Mouse (Mus musculus) layer of hippocampus, postnatal 36 days (tissue): ENCODE data around the gene Pla2g3. TPM values are rescaled to one million over a fixed set of nuclear protein-coding genes. Genes with fewer than 3 reads are reported as not detected.
A peak's percentile ranks its signal among the peaks of the same experiment; 100 is the strongest.

Experiments
- DNase-seq, 2 experiments: peaks; one replicate each; pipeline ENCODE4 v3.0.0; 2022
- total RNA-seq, 2 experiments: library from RNA; stranded (reverse); gene quantifications; 2 replicates each; pipeline ENCODE4 v1.2.3; 2021

Gene Pla2g3
- total RNA-seq, 2 experiments from 2014 or later = 1.4 to 2.5 TPM

DNA sequence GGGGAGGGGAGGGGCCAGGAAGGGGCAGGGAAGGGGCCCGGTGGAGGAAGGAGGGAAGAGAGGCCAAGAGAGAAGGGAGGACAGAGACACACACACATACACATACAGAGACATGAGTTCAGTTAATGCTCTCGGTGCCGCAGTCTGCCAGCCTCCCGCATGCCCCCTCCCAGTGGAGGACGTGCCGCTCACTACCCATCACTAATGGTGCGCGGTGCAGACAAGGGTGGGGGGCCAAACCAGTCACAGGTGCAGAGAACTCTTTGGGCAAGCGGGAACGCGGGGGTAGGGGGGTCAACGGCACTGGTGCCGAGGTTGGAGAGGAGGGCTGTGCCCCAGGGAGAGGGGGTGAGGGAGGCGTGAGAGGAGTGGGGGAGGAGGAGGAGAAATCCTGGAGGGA lies 32.8 kb downstream of the Pla2g3 start:
- DNase-seq = no peak

DNA sequence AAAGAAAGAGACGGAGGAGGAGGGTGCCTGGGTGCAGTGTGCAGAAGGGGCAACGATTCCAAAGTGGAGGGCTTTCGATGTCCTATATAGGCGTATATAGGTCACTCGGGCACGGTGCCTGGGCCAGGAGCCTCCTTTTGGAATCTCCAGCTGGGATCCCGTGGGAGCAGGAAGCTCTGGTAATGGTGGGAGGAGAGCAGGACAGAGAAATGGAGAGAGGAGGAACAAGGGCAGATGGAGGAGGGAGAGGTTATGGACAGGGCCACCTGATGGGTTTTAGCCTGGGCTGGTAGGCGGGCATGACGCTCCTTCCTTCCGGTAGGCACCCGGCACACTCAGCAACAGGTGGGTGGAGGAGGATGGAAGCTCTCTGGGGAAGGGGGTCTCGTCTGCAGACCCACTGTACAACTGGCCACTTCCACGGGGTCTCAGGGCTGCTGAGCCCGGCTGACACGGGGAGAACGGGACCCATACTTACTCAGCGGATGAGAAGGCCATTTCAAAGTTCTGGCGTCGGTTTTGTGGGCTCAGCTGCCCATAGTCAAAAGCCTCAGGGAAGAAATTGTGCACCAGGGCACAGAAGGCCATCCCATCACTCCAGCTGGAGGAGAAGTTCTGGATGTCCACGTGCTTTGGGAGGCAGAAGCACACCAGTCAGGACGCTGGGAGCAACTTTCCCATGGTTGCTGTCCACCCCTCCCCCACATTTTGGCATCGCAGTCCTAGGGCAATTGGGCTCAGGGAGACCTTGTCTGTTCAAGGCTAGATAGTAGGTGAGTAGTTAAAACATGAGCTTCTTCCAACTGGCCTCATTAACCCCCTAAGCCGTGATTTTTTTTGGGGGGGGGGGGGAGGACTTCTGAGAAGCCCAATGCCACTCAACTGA lies 33.5 kb downstream of the Pla2g3 start:
- no peak for DNase-seq

DNA sequence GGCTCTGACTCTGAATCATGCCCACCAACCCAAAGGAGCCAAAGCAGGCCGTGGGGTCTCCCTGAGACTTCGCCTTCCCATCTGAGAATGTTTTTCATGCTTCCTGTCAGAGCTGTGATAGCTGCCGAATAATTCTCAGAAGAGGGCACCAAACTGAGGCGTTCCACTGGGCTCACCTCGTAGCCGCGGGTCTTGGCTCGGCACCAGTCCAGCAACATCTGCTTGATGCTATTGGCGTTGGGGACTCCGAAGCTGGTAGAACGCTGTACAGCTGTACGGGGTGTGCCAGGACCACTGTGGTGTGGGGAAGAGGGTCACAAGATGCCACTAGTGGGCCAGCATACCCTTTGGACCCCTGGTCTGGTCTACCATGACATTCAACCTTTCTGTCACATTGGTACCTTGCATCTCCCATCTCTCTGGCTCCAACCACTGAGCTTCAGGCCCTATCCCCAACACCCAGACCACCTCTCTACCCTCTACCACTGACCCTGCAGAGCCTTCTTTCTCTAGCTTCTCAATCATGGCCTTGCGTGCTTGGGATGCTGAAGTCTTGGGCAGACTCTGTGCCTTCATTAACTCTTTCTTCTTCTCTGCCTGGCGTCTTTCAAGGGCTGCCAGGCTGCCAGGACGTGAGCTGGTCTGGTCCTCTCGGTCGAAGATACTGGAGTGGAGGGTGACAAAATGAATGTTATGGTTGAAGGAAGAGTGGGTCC lies 34.4 kb downstream of the Pla2g3 start:
- no peak for DNase-seq

DNA sequence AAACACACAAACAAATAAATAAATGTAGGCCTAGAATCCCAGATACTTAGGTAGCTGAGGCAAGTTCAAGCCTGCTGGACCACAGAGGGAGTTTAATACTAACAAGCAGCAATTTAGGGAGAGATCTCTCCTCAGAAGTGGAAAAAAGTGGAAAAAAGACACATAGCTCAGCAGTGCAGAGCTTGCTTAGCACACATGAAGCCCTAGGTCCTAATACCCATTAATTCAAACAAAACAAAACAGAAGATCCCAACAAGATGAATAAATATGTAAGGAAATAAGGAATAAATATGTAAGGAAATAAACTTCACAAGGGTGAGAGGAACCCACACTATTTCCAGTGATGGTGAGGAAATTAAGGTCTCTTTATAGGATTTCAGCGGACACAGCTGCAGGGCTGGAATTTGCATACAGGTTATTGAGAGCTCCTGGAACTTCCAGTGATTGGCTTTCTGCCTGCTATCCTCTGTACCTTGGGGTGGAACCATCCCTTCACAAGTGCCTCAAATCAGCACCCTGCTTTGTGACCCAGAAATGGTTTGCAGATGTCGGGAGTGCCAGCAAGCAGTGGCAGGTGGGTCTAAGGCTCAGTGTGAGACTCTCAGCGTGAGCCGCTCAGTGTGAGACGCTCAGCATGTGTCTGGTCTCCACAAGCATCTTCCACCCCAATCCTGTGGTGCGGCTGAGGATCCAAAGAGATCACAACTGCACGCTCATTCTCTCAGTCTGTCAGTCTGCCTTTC lies 35.9 kb downstream of the Pla2g3 start:
- no peak for DNase-seq

DNA sequence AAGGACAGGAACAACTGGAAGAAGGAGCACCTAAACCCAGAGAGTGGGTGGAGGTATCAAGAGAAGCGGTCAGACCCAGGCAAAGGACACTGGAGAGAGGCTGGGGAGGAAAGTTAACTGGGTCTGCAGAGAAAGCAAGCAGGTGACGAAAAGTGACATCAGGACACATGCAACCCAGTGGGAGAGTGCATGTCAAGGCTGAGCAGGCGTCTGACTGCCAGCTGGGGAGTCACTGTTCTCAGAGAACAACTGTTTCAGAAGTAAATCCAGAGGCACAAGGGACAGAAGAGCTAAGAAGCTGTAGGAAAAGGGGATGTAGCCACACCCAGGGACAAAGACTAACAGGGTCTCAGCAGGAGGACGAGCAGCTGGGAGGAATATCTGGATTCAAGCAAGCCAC lies 37.5 kb downstream of the Pla2g3 start:
- DNase-seq = no peak

DNA sequence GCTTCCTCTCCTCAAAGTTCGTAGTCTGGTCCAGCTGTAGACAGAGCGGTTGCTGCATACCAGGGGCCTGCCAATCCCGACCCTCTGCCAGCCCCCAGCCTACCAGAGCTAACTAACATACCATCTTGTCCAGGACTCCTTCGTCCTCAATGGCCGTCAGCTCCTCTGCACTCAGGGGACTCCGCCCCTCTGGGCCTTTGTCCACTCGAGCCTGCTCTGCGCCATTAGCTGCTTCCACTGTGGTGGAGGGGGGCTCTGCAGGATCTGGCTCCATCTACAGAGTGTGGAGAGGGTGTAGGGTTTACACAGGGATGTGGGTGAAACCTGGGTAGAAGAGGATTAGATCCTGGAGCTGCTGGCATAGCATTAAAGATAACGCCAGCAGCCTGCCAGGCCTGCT lies 38.1 kb downstream of the Pla2g3 start:
- no peak for DNase-seq

DNA sequence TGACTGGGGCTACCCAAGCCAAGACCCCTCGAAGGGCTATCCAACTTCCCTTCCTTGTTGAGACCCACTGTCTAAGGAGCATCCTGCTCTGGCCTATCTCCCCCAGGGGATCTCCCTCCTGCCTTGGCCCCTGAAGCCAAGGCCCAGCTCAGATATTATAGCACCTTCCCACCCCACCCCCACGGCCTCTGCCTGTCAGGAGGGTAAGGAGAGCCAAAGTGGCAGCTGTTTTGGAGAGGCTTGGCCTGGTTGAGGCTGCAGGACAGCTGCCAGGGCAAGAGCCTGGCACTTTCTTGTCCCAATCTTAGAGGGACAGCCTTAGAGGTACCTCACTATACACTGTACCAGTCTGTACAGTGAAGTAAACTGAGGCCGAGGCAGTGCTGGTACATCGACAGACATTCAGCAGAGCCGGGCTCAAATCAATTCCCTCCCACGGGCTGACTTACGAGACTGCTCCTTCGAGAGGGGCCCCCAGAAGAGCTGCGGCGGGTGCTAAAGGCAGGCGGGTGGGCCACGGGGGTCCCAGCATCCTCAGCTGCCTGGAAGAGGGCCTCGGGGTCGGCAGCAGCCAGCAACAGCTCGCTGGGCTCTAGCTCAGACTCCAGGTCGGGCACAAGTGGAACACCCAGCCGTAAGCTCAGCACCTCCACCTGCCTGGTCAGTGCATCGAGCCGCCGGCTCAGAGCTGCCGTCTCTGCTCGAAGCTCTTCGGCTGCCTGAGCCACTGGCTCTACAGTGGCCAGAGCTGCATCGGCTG lies 39.1 kb downstream of the Pla2g3 start:
- no peak for DNase-seq

DNA sequence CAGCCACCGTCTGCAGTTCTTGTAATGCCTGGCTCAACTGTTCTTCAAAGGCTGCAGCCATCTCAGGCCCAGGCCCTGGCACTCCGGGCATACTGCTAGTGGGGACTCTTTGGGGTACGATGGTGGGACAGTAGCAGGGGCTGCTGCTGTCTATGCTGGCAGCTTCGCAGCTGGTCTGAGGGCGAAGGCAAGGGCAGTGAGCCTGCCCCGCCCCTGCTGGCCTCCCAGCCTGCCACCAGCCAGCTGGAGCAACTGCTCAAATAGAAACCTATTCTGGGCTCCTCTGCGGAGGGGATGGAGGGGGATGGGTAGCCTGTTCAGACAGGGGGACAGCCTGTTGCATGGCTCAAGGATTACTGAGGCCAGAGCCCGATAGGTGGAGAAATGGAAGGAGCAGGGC lies 39.7 kb downstream of the Pla2g3 start:
- no peak for DNase-seq

DNA sequence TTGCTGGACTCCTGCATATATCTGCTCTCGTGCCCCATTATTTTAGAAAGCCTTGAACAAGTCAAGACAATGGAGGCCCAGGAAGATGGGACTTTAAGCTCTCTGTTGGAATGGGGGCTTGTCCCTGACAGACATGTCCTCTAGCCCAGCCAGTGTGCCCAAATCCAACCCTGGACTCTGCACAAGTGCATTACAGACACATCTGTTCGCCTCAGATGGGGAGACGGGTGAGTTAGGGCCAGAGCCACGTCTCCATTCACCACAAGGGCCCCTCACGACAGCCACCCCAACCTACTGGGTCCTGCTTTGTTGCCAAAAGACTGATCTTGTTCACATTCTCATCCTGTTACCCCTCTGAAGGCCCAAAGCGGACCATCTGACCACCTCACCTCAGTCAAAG lies 40.1 kb downstream of the Pla2g3 start:
- DNase-seq = no peak

DNA sequence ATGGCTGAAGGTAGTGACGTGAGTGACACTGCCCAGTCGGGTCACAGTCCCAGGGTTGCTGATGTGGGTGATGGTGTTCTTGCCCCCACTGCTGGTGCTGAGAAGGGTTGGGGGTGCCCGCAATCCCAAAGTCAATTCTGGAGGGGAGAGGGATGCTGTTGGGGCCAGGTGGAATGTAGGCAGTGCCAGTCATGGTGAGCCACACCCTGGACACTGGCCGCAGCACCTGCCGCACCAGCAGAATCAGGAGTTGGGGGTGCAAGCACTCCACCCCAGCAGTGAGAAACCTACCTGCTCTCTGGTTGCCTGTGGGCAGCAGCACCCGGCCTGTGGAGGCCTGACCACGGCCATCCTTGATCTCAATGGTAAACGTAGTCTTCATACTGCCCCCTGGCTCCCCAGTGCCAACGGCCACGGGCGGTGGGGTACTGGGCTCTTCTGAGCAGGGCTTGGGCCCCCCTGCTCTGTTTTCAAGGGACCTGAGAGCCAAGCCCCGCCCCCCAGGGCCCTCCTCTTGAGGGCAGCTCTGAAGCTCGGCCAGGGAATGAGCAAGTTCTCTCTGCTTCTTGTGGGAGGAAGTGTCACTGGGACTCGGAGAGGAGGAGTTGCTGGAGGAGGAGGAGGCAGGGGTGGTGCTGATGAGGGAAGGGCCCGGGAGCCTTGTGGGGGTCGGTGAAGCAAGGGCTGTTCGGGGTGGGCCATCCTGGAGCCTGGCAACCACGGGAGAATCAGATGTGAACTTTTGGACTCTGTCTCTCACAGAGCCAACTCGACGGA lies 41.6 kb downstream of the Pla2g3 start:
- DNase-seq = no peak

DNA sequence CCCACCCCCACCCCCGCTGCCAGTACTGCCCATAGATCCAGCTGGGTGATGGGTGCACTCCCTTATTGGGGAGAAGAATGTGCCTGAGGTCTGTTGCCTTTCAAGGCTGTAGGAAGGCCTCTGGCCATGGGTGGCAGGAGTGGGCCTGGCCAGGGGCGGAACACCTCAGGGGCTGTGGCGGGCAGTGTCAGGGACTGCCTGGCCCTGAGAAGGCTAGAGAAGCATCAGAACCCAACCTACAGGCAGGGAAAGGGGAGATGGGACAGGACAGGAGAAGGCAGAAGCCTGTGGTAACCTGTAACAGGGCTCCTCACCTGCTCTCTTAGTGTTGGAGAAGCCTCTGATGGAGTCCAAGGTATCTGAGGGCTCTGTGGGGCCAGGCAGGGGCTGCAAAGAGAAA lies 42.6 kb downstream of the Pla2g3 start:
- DNase-seq = no peak

DNA sequence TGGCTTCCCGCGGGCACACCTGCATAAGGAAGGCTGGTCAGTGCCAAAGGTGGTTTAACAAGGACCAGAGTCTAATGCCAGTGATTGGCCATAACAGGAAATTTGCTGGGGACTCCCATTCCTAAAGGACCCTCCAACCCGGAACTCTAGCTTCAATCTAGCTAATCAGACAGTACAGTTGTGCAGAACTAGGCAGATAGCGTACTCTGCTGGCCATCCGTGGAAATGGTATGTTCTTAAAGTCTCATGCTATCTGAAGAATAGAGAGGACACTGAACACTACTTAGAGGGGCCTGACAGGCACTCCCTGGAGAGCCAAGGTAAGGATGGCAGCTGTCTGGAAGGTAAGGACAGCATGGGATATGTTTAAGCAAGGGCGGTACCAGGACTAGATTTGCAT lies 43.5 kb downstream of the Pla2g3 start:
- no peak for DNase-seq

DNA sequence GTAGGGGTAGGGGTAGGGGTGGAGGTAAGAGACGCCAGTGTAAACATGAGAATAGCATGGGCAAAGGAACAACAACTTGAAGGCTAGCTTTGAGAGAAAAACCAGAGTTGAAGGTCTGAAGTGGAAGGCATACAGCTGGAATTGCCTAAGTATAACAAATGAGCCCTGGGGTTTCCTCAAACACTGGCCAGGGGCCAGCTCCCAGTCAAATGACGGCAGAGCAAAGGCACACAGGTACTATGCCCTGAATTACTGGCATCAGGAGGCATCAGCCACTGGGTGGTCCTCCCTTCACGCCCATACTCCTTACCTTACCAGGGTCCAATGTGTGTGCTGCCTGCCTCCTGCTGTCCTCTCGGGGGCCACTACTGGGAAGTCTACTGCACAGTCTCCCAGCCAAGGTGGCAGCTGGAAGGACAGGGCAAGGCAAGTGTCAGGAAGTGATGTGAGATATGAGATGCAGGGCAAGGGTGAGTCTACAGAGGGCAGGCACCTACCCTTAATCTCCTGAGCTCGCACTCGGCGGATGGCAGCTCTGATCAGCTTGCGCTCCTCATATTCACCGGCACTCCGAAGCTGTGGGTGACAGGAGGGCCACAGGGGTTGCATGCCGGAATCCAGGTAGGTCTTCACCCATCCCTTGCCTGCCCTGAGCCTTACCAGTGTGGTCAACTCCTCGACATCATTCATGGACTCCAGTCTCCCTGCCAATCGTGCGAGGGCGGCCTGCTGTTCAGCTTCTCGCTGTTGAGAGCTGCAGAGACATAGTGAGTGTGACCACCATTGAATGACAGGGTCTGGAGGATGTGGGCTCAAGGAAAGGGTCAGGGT lies 44.2 kb downstream of the Pla2g3 start:
- DNase-seq = no peak

DNA sequence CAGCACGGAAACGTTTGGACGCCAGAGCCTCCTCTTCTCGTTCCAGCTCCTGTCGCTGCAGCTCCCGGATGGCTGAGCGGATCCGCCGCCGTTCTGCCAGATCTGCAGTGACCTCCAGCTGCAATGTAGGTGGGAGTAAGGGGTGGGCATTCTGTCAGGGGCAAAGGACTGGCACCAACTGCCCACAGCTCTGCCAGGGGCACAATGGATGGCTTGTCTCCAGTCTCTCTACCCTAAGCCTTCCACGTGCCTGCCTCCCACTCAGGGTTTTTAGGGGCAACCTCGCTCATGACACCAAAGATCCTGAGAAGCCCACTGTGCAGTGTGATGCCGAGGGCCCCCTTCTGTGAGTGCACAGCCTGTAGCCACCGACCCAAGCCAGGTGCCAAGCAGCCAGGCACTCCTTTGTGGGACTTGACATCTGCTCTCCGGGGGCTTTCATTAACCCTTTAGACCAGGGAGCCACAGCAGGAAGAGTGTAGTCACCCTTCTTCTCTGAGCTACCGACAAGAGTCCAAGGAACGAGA lies 45.4 kb downstream of the Pla2g3 start:
- no peak for DNase-seq

DNA sequence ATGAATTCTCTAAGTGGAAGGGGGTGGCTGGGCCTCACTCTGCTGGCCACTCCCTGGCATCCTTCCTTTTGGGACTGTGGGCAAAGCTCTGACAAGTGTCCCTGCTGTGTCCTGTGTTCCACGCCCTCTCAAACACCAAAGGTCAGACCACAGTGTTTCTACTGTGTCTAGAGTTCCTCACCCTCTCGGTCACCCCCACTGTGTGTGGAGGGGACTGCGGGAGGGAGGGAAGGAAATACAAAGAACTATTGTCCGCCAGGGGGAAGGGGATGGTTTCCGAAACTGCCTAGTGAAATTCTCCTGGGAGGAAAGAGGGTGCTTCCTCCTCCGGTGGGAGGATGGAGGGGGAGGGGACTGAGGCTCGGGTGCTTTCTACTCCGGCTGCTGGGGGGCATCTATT lies 46.9 kb downstream of the Pla2g3 start:
- no peak for DNase-seq

DNA sequence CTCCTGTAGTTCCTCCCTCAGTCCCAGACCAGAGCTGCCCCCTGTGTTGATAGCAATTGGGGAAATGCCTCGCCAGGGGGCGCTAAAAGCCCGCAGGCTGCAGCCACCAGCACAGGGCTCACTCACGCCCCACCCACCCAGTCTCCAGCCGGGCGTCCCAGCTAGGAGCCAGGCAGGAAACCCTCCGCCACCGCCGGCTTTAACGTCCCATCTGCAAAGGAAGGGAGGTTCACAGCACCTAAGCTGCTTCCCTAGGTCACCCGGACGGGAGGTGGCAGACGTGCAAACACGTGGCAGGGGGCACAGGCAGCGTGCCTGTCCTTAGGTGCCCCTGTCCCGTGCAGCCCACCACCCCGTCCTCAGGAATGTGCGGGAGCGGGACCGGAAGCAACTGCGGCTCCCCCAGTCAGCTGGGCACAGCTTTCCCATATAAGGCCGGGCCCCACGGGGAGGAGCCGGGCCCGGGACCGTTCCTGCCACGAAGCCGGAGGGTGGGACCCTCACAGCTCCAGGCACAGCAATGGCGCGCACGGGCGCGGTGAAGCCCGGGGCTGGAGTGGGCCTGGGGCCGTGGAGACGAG lies 47.4 kb downstream of the Pla2g3 start:
- peak; percentile 91 to 94 for DNase-seq

DNA sequence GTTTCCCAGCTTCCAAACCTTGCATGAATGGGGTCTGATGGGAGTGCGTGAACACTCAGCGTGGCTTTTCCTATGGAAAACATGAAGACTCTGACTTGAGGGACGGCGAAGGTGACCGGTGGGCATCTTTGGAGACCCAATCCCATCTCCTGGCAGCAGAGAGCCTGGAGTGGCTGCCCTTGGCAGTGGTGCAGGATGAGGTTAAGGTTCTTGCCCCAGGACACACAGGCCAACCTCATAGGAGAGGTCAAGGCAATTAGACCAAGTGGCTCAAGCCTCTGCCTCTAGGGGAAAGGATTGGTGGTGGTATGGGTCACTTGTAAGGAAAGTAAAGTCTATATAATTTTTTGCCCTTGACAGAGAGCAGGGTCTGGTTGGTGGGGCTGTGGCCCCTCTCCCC lies 48.0 kb downstream of the Pla2g3 start:
- DNase-seq = no peak

DNA sequence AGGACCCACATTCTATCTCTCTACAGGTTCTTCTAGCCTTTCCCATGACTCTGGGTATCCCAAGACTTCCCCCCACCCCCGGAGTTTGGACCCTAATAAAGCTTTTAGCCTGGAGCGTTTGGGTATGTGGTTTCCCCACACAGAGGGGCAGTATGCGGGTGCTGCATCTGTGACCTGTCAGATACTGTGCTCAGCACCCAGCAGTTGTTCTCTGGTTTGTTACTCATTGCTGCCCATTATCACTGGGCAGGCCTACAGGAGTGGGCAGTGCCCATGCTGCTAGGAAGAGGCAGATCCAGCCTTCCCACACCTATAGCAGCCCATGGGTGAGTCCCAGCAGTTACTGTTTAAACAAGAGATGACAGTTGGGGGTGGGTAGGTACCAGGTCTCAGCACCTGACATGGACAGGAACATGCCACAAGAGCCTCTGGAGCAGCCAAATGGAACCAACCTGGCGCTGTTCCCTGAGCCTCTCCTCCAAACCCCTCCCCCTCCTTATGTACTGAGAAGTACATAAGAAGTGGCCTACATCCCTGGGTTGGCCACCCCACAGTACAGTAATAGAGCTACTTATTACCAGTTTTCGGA lies 48.8 kb downstream of the Pla2g3 start:
- DNase-seq = no peak

DNA sequence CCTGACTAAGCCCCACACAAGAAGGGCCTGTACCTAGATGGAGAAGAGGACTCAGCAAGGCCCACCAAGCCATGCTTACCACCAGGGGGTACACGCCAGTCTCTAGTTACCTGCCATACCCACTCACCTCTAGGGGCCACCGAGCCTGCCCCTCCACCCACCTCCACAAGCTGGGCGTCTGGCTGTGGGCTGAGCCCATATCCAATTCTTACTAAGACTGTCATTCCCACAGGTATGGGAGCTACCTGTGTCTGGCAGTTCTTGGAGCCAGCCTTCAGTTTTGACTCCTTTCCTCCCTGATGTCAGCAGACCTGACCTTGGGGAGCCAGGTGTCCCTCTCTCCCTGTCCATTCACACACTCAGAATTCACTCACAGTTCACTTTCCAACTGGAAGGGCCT lies 49.6 kb downstream of the Pla2g3 start:
- DNase-seq = no peak

DNA sequence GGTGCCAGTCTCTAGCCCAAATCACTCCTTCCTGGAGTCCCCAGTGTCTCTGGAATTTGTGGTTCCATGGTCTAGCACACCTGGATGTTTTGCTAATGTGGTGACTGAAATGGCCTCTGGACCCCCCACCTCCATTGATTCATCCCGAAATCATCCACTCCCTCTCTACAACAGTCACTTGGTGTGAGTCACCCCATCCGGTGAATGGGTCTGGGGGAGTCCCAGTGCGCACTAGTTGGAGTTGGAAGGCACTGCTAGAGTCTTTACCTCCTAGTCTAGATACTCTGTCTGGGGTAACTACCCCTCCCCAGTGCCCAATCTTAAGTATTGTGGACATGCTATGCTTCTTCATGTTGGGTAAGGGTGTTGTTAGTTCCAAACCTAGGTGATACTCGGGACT lies 50.3 kb downstream of the Pla2g3 start:
- no peak for DNase-seq
